Mouse (Mus musculus) heart, embryonic 11.5 days (tissue): ENCODE results near the gene Atp2a3. TPM values are rescaled to one million over a fixed set of nuclear protein-coding genes. Genes with fewer than 3 reads are reported as not detected.

Source experiments
- ATAC-seq: fragments of 200-750 bp; cut with Nextera tagmentation; replicated peaks from 2 replicates; pipeline ENCODE4 v1.8.0; 2017; ENCODE audit warnings: moderate library complexity; ENCODE audit not compliant: insufficient number of reproducible peaks, low FRiP score, low TSS enrichment
- H3K27ac ChIP-seq: fragments of 300-500 bp; sonication (generic); 2 replicates; pipeline ENCODE4 v1.5.1; 2014; ENCODE audit warnings: mild to moderate bottlenecking, low read depth, low read length
- H3K27me3 ChIP-seq: fragments of 300-500 bp; sonication (generic); 2 replicates; pipeline ENCODE4 v1.6.1; 2014; ENCODE audit warnings: mild to moderate bottlenecking, low read length, mixed read lengths; ENCODE audit not compliant: control insufficient read depth, insufficient read depth
- H3K36me3 ChIP-seq: fragments of 300-500 bp; sonication (generic); 2 replicates; pipeline ENCODE4 v1.6.1; 2014; ENCODE audit warnings: mild to moderate bottlenecking, low read length, moderate library complexity, mixed read lengths; ENCODE audit not compliant: control insufficient read depth, insufficient read depth
- H3K4me1 ChIP-seq: fragments of 300-500 bp; sonication (generic); 2 replicates; pipeline ENCODE4 v1.6.1; 2014; ENCODE audit warnings: low read length; ENCODE audit not compliant: control insufficient read depth, insufficient read depth
- H3K4me2 ChIP-seq: fragments of 300-500 bp; sonication (generic); 2 replicates; pipeline ENCODE4 v1.6.1; 2014; ENCODE audit warnings: mild to moderate bottlenecking, moderate library complexity
- H3K4me3 ChIP-seq: fragments of 300-500 bp; sonication (generic); 2 replicates; pipeline ENCODE4 v1.5.1; 2014; ENCODE audit warnings: low read depth, low read length
- H3K9ac ChIP-seq: fragments of 300-500 bp; sonication (generic); 2 replicates; pipeline ENCODE4 v1.6.1; 2014; ENCODE audit warnings: mild to moderate bottlenecking, low read depth, low read length, moderate library complexity
- H3K9me3 ChIP-seq: fragments of 300-500 bp; sonication (generic); replicated peaks from 2 replicates; pipeline ENCODE4 v1.6.1; 2016; ENCODE audit warnings: low read length; ENCODE audit not compliant: control insufficient read depth
- WGBS: fragments of 180-500 bp; shearing (Covaris S2); extraction: QIAGEN DNeasy Blood & Tissue Kit; methylation state at CpG from one replicate; pipeline ENCODE4 v1.1.7; 2014; ENCODE audit not compliant: insufficient replicate concordance; 5-methylcytosine and 5-hydroxymethylcytosine counted together
- polyA plus RNA-seq: library from polyadenylated mRNA; unstranded; fragments of >200 nt; fragmentation: Nextera tagmentation; extraction: Ambion mirVana; gene quantifications from 2 replicates; pipeline ENCODE4 v1.2.1, GENCODE M21; 2014

The Atp2a3 gene
- polyA plus RNA-seq, 1 experiment from 2014 or later = 2.1 TPM

DNA sequence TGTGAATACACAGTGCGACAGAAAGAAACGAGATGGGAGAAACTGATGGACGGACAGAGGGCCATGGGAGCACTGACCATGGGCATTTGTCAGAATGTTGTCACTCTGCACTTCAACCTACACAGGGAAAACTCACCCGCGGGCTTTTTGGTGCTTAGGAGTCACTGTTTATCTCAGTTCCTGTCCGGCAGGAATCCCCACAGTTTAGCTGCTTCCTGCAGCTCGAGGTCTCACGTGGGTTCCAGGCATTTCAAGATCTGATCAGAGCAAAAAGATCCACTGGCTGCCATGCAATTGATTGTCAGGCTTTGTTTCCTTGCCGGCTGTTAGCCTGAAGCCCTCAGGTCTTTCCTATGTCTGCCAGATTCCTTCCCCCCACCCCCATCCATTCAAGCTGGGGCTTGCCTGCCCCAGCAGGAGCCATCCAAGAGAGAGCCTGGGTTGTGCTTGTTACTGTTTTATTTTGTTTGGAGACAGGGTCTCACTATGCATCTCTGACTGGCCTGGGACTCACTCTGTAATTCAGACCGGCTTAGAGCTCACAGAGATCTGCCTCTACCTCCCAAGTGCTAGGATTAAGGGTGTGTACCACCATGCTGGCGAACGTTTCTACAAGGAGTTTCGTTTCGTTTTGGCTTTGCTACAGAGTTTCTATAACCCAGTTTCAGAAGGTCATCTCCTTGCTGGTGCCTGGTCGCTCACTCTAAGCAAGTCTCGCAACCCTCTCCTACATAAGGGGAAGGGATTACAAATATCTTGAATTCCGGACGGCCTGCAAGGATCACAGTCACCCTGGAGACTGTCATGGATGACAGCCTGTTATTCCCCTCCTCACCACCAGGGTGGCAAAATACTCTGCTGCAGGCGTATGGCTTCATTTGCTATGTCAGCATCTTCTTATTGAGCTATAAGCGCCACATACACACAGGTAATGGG lies 20.5 kb upstream of the Atp2a3 start:
- peak overlapping the region; percentile 37 for H3K4me3 ChIP-seq
- no peaks in the 10 kb centered on the region for H3K9me3 ChIP-seq
- H3K4me1 ChIP-seq = peaks cover 14% of the 10 kb centered on the region
- H3K36me3 ChIP-seq = no peaks in the 10 kb centered on the region
- 0 out of 2 replicates have a peak, but pooled peaks have one; percentile 35 for ATAC-seq
- 28% methylated on average over 20 of the region's 20 CpGs for WGBS
- H3K27me3 ChIP-seq = peaks cover 6% of the 10 kb centered on the region; the same call in 1 of the 2 replicates
- peak overlapping the region; percentile 52 for H3K9ac ChIP-seq
- peak overlapping the region; percentile 58 for H3K4me2 ChIP-seq
- 0 out of 2 replicates have a peak overlapping the region, but pooled peaks have one; percentile 3 for H3K27ac ChIP-seq

DNA sequence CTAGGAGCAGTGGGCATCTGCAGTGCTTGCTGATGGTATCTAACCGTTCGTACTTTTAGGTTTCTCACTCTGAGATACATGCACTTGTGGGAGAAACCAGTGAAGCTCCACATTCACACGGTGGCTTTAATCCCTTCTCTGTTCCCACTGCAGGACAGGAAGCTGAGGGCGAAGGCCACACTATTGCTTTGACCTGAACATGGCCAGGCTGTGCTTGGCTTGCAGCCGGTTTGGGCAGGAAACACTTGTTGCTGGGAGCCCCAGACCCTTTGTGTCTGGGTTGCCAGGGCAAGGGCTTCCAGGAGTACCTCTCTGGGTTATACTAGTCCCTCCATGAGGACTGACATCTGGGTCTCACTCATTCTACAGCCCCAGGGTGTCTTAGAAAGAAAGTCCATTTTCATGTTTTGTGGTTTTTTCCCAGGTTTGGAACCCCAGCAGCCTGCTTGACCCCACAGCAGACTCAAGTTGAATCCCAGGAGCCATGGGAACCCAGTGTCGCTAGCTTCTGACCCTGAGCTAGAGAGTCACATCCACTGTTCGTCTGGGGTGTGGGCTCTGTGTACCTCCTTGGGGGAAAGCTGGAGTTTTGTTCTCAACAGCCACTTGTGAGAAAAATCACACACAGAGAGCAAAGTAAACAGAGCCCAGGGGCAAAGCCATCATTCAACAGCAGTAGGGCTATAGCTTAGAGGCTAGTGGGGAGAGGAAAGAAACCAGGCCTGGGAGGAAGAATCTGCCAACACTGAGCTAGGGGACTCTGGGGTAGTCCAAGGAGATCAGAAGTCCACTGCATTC lies 15.8 kb upstream of the Atp2a3 start:
- Histone ChIP-seq H3K27me3 (peaks cover 3% of the 10 kb centered on the region; the same call in 1 of the 2 replicates), H3K27ac (no peak overlapping the region), H3K9me3 (no peaks in the 10 kb centered on the region), H3K9ac (no peak overlapping the region), H3K4me1 (peaks cover 25% of the 10 kb centered on the region), H3K4me2 (no peak overlapping the region), H3K36me3 (no peaks in the 10 kb centered on the region), H3K4me3 (no peak overlapping the region)
- WGBS = 48% methylated on average over 7 of the region's 7 CpGs
- no peak for ATAC-seq

- no peaks in the 10 kb centered on the region for H3K9me3 ChIP-seq
- ATAC-seq = no peak
- 32% methylated on average over 6 of the region's 6 CpGs for whole genome bisulfite sequencing
Observed at GRCm38 (mm10) chr11:72945875-72946559, 15.0 kb upstream of the Atp2a3 start.

DNA sequence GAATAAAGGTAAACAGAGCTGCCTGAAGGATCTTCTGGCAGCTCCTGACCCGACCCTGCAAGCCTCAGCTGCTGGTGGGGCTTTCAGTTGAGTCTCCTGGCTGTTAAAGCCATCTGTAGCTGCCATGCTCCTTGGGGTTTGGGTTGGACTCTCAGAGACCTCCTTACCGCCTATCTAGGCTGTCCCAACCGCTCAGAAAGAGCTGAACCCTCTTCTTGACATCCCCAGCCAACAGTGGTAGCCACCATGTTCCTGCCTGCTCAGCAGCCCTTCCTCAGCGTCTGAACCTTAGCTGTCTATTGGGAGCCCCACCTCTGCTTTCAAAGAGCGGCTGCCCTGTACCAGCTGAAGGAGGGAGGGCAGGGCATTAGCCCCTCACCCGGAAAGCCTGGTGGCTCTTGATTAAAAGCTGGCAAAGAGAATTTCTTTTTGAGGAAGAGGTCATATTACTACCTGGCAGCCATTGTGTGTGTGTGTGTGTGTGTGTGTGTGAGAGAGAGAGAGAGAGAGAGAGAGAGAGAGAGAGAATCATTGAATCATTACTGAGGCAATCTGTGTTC lies 14.3 kb upstream of the Atp2a3 start:
- peaks cover 26% of the 10 kb centered on the region for H3K4me1 ChIP-seq
- 45% methylated on average over 6 of the region's 6 CpGs for WGBS
- 0 out of 2 replicates have a peak overlapping the region, but pooled peaks have one; percentile 11 for H3K4me2 ChIP-seq
- no peaks in the 10 kb centered on the region for H3K9me3 ChIP-seq
- H3K27ac ChIP-seq = no peak overlapping the region
- no peak overlapping the region for H3K4me3 ChIP-seq
- H3K27me3 ChIP-seq = peaks cover 3% of the 10 kb centered on the region; the same call in 1 of the 2 replicates
- H3K36me3 ChIP-seq = no peaks in the 10 kb centered on the region
- no peak for ATAC-seq
- no peak overlapping the region for H3K9ac ChIP-seq

More at GRCm38 (mm10) chr11:72945875-72946559, 15.0 kb upstream of the Atp2a3 start:
- Histone ChIP-seq H3K36me3 (no peaks in the 10 kb centered on the region), H3K4me3 (no peak overlapping the region), H3K27ac (peak overlapping the region; percentile 65; the same call in 1 of the 2 replicates), H3K4me1 (peaks cover 22% of the 10 kb centered on the region), H3K9ac (no peak overlapping the region), H3K27me3 (peaks cover 3% of the 10 kb centered on the region; the same call in 1 of the 2 replicates), H3K4me2 (0 out of 2 replicates have a peak overlapping the region, but pooled peaks have one; percentile 11)

GRCm38 (mm10) chr11:72947840-72948239 lies 13.1 kb upstream of the Atp2a3 start:
- no peak for ATAC-seq
- H3K27ac ChIP-seq = no peak overlapping the region
- H3K9ac ChIP-seq = no peak overlapping the region
- peaks cover 3% of the 10 kb centered on the region; the same call in 1 of the 2 replicates for H3K27me3 ChIP-seq
- 70% methylated on average over 11 of the region's 11 CpGs for WGBS
- no peaks in the 10 kb centered on the region for H3K9me3 ChIP-seq
- H3K4me2 ChIP-seq = no peak overlapping the region
- peaks cover 29% of the 10 kb centered on the region for H3K4me1 ChIP-seq
- H3K4me3 ChIP-seq = no peak overlapping the region
- no peaks in the 10 kb centered on the region for H3K36me3 ChIP-seq

- H3K9me3 ChIP-seq = no peaks in the 10 kb centered on the region
- peaks cover 33% of the 10 kb centered on the region for H3K4me1 ChIP-seq
- WGBS = 56% methylated on average over 7 of the region's 7 CpGs
- no peaks in the 10 kb centered on the region for H3K36me3 ChIP-seq
- H3K4me2 ChIP-seq = no peak overlapping the region
- no peak overlapping the region for H3K27ac ChIP-seq
- peaks cover 2% of the 10 kb centered on the region; the same call in 1 of the 2 replicates for H3K27me3 ChIP-seq
- no peak overlapping the region for H3K9ac ChIP-seq
- no peak for ATAC-seq
- H3K4me3 ChIP-seq = no peak overlapping the region
Observed at GRCm38 (mm10) chr11:72948254-72948653, 12.7 kb upstream of the Atp2a3 start.

- ATAC-seq = no peak
- Histone ChIP-seq H3K9ac (0 out of 2 replicates have a peak overlapping the region, but pooled peaks have one; percentile 10), H3K9me3 (no peaks in the 10 kb centered on the region), H3K27me3 (no peaks in the 10 kb centered on the region), H3K4me2 (no peak overlapping the region), H3K27ac (peak overlapping the region; percentile 22), H3K4me3 (no peak overlapping the region), H3K4me1 (peaks cover 25% of the 10 kb centered on the region), H3K36me3 (no peaks in the 10 kb centered on the region)
- WGBS = 62% methylated on average over 22 of the region's 22 CpGs
Observed at GRCm38 (mm10) chr11:72951137-72952000, 9.6 kb upstream of the Atp2a3 start.
